Mouse (Mus musculus) Patski (cell line): ENCODE data around the gene Gm5485. TPM values are rescaled to one million over a fixed set of nuclear protein-coding genes. Genes with fewer than 3 reads are reported as not detected.

Experiments
- ATAC-seq: fragments of 100-300 bp; one replicate; pipeline ENCODE4 v1.8.0; 2021
- CTCF ChIA-PET: fragments of 350-600 bp; sonication (Branson Sonifier 250); formaldehyde crosslinking; loops from one replicate; lab custom pipeline; 2022; ENCODE audit warnings: inconsistent platforms; lab: Charles Lee
- POLR2A ChIA-PET: fragments of 350-600 bp; sonication (Branson Sonifier 250); formaldehyde crosslinking; loops from one replicate; lab custom pipeline; 2022; ENCODE audit warnings: antibody characterized with exemption, inconsistent platforms; lab: Charles Lee
- DNase-seq: peaks from one replicate; pipeline ENCODE4 v3.0.0-alpha.2; 2011; ENCODE audit warnings: low read depth, low spot score
- H3K27me3 ChIP-seq: fragments of 371-371 bp; one replicate; pipeline ENCODE4 v1.5.1; 2021
- CTCF ChIP-seq: fragments of 100-300 bp; IDR thresholded peaks from one replicate; pipeline ENCODE4 v1.5.1; 2021
- in situ Hi-C: fragments of 300-500 bp; cut with MboI; formaldehyde crosslinking; loops from 3 replicates; pipeline ENCODE4 v1.11.1; 2018; ENCODE audit warnings: low pct_unique_long_range_greater_than_20kb, mixed read lengths
- polyA plus RNA-seq: library from polyadenylated mRNA; unstranded; gene quantifications from one replicate; pipeline ENCODE4 v1.2.3, GENCODE M21; 2021

Gm5485 gene
- not detected for polyA plus RNA-seq

GRCm38 (mm10) chr16:48412246-48412645 is at the start of gene Gm5485:
TSS of gene Gm5485 (minus strand) at chr16:48412416.
- in situ Hi-C loops: no loop called here
- no peak for DNase-seq
- no peak for TF ChIP-seq CTCF
- no peak for ATAC-seq
- ChIA-PET POLR2A (no interaction called here), CTCF (no interaction called here)
- H3K27me3 ChIP-seq: peaks cover 9% of the 10 kb centered on the region

DNA sequence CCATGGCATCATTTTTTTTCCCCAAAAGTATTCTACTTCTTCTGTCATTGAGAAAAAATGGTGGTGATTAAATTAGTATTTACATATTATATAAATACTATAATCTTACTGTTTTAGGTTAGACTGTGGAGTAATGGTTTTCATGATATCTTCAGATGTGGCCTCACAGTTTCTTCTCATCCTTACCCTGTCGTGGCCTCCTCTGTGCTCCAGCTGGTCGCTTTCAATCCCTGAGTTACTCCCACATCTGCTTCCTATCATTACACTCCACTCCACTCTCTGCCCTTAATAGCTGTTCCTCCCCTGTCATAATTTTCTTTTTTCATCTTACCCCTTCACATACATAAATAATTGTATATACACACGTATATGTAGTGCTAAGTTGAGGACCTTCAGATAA is 41.0 kb upstream of the Gm5485 start:
- DNase-seq (no peak), ATAC-seq (no peak)
- TF ChIP-seq CTCF: no peak
- POLR2A ChIA-PET: no interaction called here
- CTCF ChIA-PET: no interaction called here
- in situ Hi-C loops: no loop called here
- H3K27me3 ChIP-seq: peaks cover 3% of the 10 kb centered on the region

DNA sequence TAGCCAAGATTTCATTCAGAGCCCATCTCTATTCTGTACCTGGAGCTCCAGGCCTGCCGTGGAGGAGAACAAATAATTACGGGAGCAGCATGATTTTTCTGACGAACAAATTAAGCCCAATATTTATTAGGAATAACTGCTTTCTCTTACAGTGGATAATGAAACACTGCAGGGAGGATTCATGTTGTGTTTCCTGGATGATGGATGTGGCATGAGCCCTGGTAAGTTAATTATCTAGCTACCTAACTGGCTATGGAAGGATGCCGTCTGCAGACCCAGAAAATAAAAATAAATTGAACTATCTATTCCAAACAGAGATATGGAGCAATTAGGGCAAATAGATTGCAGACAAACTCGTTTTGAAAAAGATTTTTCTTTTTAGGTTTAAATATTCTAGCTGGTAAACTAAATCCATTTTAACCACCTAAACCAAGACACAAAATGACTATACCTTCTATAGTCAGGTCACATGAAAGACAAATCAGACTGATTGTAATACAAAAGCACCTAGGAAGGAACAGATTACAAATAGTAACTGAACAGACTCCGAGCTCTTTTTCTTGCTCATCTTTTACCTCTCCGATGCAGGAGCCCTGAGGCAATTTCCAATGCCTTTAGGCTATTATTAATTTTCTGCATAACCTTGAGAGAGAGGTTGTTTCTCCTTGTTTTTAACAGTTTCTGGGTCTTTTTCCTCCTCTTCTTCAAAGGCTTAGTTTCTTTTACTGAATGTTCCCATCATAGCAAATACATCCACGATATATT is 34.1 kb upstream of the Gm5485 start:
- ChIA-PET POLR2A (no interaction called here), CTCF (no interaction called here)
- H3K27me3 ChIP-seq: peaks cover 6% of the 10 kb centered on the region
- no peak for ATAC-seq
- no peak for DNase-seq
- in situ Hi-C loops: no loop called here
- TF ChIP-seq CTCF: no peak

DNA sequence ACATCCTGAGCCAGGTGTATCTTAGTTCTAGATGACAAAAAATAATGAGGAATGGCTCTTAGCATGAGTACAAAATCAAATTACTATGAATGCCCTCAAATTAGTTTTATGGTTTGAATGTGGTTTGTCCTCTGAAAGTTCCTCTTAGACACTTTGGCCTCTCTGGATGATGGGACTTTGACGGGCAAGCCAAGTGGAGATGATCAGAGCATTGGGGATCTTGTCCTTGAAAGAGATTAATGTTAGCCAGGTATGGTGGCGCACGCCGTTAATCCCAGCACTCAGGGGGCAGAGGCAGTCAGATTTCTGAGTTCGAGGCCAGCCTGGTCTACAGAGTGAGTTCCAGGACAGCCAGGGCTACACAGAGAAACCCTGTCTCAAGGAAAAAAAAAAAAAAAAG is 32.4 kb upstream of the Gm5485 start:
- no peak for TF ChIP-seq CTCF
- ATAC-seq (no peak), DNase-seq (no peak)
- H3K27me3 ChIP-seq: peaks cover 3% of the 10 kb centered on the region
- CTCF ChIA-PET: no interaction called here
- in situ Hi-C loops: no loop called here
- POLR2A ChIA-PET: no interaction called here

DNA sequence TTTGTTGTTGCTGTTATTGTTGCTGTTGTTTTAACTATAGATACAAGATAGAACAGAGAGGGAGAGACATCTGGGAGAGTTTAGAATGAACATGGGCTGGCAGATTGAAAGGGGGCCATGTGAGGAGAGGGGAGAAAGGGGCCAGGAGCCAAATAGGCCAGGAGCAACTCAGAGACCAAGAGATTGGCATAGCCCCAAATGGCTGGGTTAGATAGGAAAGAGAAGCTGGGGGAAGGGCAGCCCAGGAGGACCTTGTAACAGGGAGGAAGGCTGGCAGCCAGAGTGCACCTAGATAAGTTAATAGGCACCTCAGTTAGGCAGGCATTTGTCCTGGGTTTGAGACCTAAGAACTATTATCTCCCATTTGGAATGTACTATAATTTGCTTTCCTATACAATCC is 25.3 kb upstream of the Gm5485 start:
- CTCF ChIA-PET: no interaction called here
- ATAC-seq (no peak), DNase-seq (no peak)
- in situ Hi-C loops: no loop called here
- no peaks in the 10 kb centered on the region for H3K27me3 ChIP-seq
- POLR2A ChIA-PET: no interaction called here
- no peak for TF ChIP-seq CTCF

- ATAC-seq (no peak), DNase-seq (no peak)
- no peak for TF ChIP-seq CTCF
- ChIA-PET CTCF (no interaction called here), POLR2A (no interaction called here)
- in situ Hi-C loops: no loop called here
- H3K27me3 ChIP-seq: peaks cover 4% of the 10 kb centered on the region
Measured at GRCm38 (mm10) chr16:48435454-48435853, 23.2 kb upstream of the Gm5485 start.

DNA sequence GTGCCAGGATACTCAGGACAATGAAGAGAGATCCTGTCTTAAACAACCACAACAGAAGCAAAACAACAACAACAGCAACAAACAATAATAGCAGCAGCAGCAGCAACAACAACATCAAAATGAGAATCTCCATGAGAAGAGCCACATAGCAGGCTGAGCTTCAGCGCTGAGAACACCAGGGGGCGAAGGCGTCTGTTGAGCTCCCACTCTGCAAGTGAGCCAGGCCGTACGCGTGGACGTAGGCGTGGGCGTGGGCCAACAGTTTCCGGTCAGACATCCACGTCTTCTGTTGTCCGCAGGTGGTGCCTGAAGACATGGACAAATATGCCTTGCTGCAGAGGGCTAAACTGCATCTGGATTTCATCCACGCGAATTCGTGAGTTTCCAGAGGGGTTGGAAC is 18.8 kb upstream of the Gm5485 start, which contains the start of gene Morc1:
Gene Morc1, plus strand, starts transcription at position 211 of the 400 bp plus-strand sequence.
- no peak for TF ChIP-seq CTCF
- ChIA-PET POLR2A (no interaction called here), CTCF (no interaction called here)
- in situ Hi-C loops: no loop called here
- ATAC-seq: no peak
- DNase-seq: no peak
- peaks cover 4% of the 10 kb centered on the region for H3K27me3 ChIP-seq

- no peak for TF ChIP-seq CTCF
- ChIA-PET POLR2A (no interaction called here), CTCF (interaction anchor here (0.5 kb wide), 1 partner anchor 1542 kb away, joined by 3 read pairs; no protein-coding TSS in a partner anchor)
- H3K27me3 ChIP-seq: peaks cover 4% of the 10 kb centered on the region
- in situ Hi-C loops: no loop called here
- DNase-seq: no peak
- ATAC-seq: no peak
Measured at GRCm38 (mm10) chr16:48429427-48429826, 17.2 kb upstream of the Gm5485 start.

GRCm38 (mm10) chr16:48424069-48424468 is 11.9 kb upstream of the Gm5485 start:
- peaks cover 3% of the 10 kb centered on the region for H3K27me3 ChIP-seq
- DNase-seq: no peak
- in situ Hi-C loops: no loop called here
- ChIA-PET CTCF (no interaction called here), POLR2A (interaction anchor here (0.6 kb wide), 1 partner anchor 228 kb away, joined by 5 read pairs; no protein-coding TSS in a partner anchor)
- no peak for ATAC-seq
- no peak for TF ChIP-seq CTCF

- peaks cover 3% of the 10 kb centered on the region for H3K27me3 ChIP-seq
- no peak for TF ChIP-seq CTCF
- CTCF ChIA-PET: no interaction called here
- ATAC-seq (no peak), DNase-seq (no peak)
- in situ Hi-C loops: no loop called here
- POLR2A ChIA-PET: no interaction called here
Measured at GRCm38 (mm10) chr16:48422501-48422900, 10.3 kb upstream of the Gm5485 start.

DNA sequence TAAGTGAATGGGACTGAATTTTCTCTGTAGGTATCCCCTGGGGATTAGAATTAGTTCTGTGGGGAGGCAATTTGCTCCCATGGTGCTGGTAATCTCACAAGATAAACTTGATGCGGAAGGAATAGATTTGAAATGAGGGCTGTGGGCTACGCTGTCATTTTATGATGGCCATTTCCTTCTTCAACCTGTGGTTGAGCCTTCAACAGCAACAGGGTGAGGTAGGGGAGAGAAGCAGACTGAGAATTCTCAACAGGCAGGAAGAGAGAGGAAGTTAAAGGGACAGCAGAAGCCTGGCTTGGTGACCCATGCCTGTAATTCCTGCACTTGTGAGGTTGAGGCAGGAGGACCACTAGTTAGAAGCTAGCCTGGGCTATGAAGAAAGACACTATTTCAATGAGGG is 6.8 kb upstream of the Gm5485 start:
- no peak for TF ChIP-seq CTCF
- no peak for ATAC-seq
- in situ Hi-C loops: no loop called here
- ChIA-PET CTCF (no interaction called here), POLR2A (no interaction called here)
- H3K27me3 ChIP-seq: peaks cover 3% of the 10 kb centered on the region
- DNase-seq: no peak

- no peak for ATAC-seq
Measured at GRCm38 (mm10) chr16:48418557-48418956, 6.3 kb upstream of the Gm5485 start.

More at GRCm38 (mm10) chr16:48418557-48418956, 6.3 kb upstream of the Gm5485 start:
- ChIA-PET CTCF (no interaction called here), POLR2A (no interaction called here)
- DNase-seq: no peak
- in situ Hi-C loops: no loop called here
- peaks cover 5% of the 10 kb centered on the region for H3K27me3 ChIP-seq
- TF ChIP-seq CTCF: no peak
